Mouse (Mus musculus) adipocyte (in vitro differentiated cells): Measurements from ENCODE around the gene Unk.
A peak's percentile ranks its signal among the peaks of the same experiment; 100 is the strongest.

Experiments
- DNase-seq: peaks from one replicate; pipeline ENCODE4 v3.0.0-alpha.2; 2016; ENCODE audit warnings: low spot score

Gene Unk

GRCm38 (mm10) chr11:116108464-116109137, 78.5 kb downstream of the Unk start:
- DNase-seq, result peak; percentile 92

GRCm38 (mm10) chr11:116109441-116110081, 79.4 kb downstream of the Unk start:
- no peak for DNase-seq

- peak; percentile 77 for DNase-seq
Measured at GRCm38 (mm10) chr11:116110131-116110530, 80.0 kb downstream of the Unk start.

GRCm38 (mm10) chr11:116110540-116110939, 80.4 kb downstream of the Unk start:
- peak; percentile 52 for DNase-seq
